Mouse (Mus musculus) stomach, embryonic 14.5 days (tissue): ENCODE results near the gene Fancc. TPM values are rescaled to one million over a fixed set of nuclear protein-coding genes. Genes with fewer than 3 reads are reported as not detected.

Source experiments
- ATAC-seq: fragments of 200-750 bp; cut with Nextera tagmentation; 2 replicates; pipeline ENCODE4 v1.8.0; 2017; ENCODE audit warnings: low read depth, moderate TSS enrichment; ENCODE audit not compliant: insufficient number of reproducible peaks, insufficient read depth, low FRiP score
- H3K27ac ChIP-seq: fragments of 300-500 bp; sonication (generic); 2 replicates; pipeline ENCODE4 v1.5.1; 2014; ENCODE audit warnings: mild to moderate bottlenecking, low read length, moderate library complexity, mixed read lengths
- H3K27me3 ChIP-seq: fragments of 300-500 bp; sonication (generic); 2 replicates; pipeline ENCODE4 v1.6.1; 2014; ENCODE audit warnings: low read length, control low read depth, mixed read lengths; ENCODE audit not compliant: control insufficient read depth, insufficient read depth
- H3K36me3 ChIP-seq: fragments of 300-500 bp; sonication (generic); 2 replicates; pipeline ENCODE4 v1.6.1; 2014; ENCODE audit warnings: mild to moderate bottlenecking, control low read depth, low read length, moderate library complexity, mixed read lengths; ENCODE audit not compliant: control insufficient read depth, insufficient read depth
- H3K4me1 ChIP-seq: fragments of 300-500 bp; sonication (generic); 2 replicates; pipeline ENCODE4 v1.6.1; 2014; ENCODE audit warnings: low read length, control low read depth, mixed read lengths; ENCODE audit not compliant: control insufficient read depth, insufficient read depth
- H3K4me2 ChIP-seq: fragments of 300-500 bp; sonication (generic); replicated peaks from 2 replicates; pipeline ENCODE4 v1.6.1; 2014; ENCODE audit warnings: low read depth, low read length, control low read depth
- H3K4me3 ChIP-seq: fragments of 300-500 bp; sonication (generic); 2 replicates; pipeline ENCODE4 v1.5.1; 2014; ENCODE audit warnings: low read depth, low read length, control low read depth
- H3K9ac ChIP-seq: fragments of 300-500 bp; sonication (generic); replicated peaks from 2 replicates; pipeline ENCODE4 v1.6.1; 2014; ENCODE audit warnings: low read depth, mild to moderate bottlenecking, control low read depth, low read length, moderate library complexity, mixed read lengths
- H3K9me3 ChIP-seq: fragments of 300-500 bp; sonication (generic); 2 replicates; pipeline ENCODE4 v1.6.1; 2016; ENCODE audit warnings: low read depth, low read length, control low read depth; ENCODE audit not compliant: control insufficient read depth
- WGBS: fragments of 180-500 bp; shearing (Covaris S2); extraction: QIAGEN DNeasy Blood & Tissue Kit; methylation state at CpG from one replicate; pipeline ENCODE4 v1.1.7; 2014; 5-methylcytosine and 5-hydroxymethylcytosine counted together
- polyA plus RNA-seq: library from polyadenylated mRNA; unstranded; fragments of >200 nt; fragmentation: Nextera tagmentation; extraction: Ambion mirVana; gene quantifications from 2 replicates; pipeline ENCODE4 v1.2.1, GENCODE M21; 2014

Gene Fancc
- polyA plus RNA-seq, 1 experiment from 2014 or later, result 24.3 TPM

DNA sequence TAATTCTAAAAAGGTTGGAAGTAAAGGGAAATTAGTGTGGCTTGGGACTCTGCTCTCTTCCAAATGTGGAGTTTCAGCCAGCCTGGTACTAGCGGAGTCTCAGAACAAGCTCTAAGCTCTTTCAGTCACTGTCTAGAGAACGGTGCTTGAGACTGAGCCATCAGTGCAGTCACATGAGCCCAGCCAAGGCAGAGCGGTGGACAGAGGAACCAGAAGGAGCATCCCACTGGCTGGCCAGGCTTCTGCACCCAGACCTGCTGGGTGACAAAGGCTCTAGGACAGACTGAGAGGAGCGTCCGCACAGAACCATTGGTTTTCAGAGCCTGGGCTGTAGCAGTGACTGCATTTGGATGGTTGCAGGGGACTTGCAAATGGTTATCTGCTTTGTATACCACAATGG is 194.7 kb downstream of the Fancc start:
- Histone ChIP-seq H3K9ac (no peak overlapping the region), H3K9me3 (no peaks in the 10 kb centered on the region), H3K27me3 (no peaks in the 10 kb centered on the region), H3K4me2 (no peak overlapping the region), H3K4me1 (no peaks in the 10 kb centered on the region), H3K4me3 (no peak overlapping the region), H3K36me3 (peaks cover 64% of the 10 kb centered on the region), H3K27ac (no peak overlapping the region)
- no peak for ATAC-seq
- WGBS, result 89% methylated on average over 5 of the region's 5 CpGs

DNA sequence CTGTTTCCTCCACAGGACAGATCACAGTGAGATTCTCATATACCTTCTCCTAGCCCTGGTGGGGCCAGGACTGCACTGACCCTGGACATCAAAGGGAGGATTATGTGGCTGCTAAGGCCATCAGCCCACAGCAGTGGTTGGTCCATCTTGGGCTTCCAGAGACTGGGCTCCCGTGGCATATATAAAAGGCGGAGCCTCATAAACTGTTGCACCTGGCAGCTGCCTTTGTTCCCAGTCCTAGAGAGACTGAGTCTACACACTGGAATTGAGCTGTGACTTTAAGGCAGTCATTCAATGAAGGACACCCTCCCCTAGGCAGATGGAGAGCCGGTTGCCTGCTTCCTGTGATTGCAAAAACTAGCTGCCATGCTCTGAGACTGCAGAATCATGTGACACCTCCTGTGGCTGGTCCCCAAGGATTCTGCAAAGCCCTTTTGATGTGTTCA is 195.3 kb downstream of the Fancc start:
- H3K36me3 ChIP-seq, result peaks cover 68% of the 10 kb centered on the region
- H3K4me3 ChIP-seq, result no peak overlapping the region
- H3K9ac ChIP-seq, result no peak overlapping the region
- no peaks in the 10 kb centered on the region for H3K4me1 ChIP-seq
- H3K27me3 ChIP-seq, result no peaks in the 10 kb centered on the region
- H3K9me3 ChIP-seq, result no peaks in the 10 kb centered on the region
- no peak overlapping the region for H3K4me2 ChIP-seq
- WGBS, result 59% methylated on average over 3 of the region's 3 CpGs
- no peak overlapping the region for H3K27ac ChIP-seq
- no peak for ATAC-seq

DNA sequence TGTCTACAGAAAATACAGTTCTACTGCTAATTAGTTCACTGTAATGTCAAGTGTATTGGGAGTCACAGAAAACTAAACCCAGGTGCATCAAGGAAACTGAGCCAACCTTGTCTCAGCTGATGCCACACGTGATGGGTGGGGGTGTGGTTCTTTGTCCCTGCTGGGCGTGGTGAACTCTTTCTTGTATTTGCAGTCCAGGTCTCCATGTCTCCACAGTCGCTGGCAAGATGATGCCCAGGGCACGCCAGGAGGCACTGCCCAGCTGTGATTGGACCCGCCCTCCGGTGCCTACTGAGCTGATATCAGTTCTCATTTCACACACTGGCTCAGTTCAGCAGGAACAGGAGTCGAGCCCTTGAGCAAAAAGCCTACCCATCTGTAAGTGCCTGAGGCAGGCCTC is 196.1 kb downstream of the Fancc start:
- WGBS, result 83% methylated on average over 7 of the region's 7 CpGs
- Histone ChIP-seq H3K4me2 (no peak overlapping the region), H3K27me3 (no peaks in the 10 kb centered on the region), H3K4me1 (no peaks in the 10 kb centered on the region), H3K27ac (no peak overlapping the region), H3K36me3 (peaks cover 71% of the 10 kb centered on the region), H3K9me3 (no peaks in the 10 kb centered on the region), H3K9ac (no peak overlapping the region), H3K4me3 (no peak overlapping the region)
- no peak for ATAC-seq

DNA sequence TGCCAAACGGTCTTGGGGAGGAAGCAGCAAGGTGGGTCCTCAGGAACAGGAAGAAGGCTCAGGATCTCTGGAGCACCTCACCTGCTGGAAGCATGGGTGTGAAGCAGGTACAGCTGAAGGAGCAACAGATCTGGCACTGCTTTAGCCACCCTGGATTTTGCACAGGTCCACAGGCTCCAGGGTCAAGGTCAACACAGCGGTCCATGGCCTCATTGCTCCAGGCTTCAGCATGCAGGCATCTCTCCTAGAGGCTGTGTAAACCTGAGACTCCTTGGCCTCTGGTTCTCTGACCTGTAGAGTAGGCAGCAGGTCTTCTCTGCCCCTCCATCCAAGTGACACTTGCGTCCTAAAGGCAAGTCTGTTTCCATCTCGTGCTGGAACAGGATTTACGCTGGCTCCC is 198.1 kb downstream of the Fancc start:
- no peak overlapping the region for H3K4me2 ChIP-seq
- H3K27ac ChIP-seq, result no peak overlapping the region
- ATAC-seq, result no peak
- H3K4me3 ChIP-seq, result no peak overlapping the region
- 89% methylated on average over 5 of the region's 5 CpGs for WGBS
- peaks cover 10% of the 10 kb centered on the region for H3K4me1 ChIP-seq
- no peak overlapping the region for H3K9ac ChIP-seq
- H3K36me3 ChIP-seq, result peaks cover 65% of the 10 kb centered on the region
- H3K9me3 ChIP-seq, result no peaks in the 10 kb centered on the region
- no peaks in the 10 kb centered on the region for H3K27me3 ChIP-seq

DNA sequence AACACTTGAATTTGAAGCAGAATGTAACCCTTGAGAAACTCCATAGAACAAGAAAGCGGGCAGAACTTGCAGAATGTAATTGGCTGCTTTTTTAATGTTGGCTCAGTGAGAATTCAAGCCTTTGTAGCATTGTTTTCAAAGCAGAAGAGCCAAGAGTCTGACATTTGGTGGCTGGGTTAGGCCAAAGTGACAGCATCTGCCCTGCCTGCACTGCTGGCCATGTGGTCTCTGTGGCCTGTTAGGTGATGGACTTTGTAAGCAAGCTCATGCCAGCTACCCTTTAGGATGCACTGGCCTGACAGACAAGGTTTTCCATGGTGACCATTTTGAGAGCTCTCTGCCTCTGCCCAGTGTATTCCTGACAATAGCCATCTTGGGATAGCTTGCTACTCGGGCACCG is 199.1 kb downstream of the Fancc start:
- ATAC-seq, result no peak
- peaks cover 57% of the 10 kb centered on the region for H3K36me3 ChIP-seq
- H3K4me3 ChIP-seq, result no peak overlapping the region
- H3K27me3 ChIP-seq, result no peaks in the 10 kb centered on the region
- peaks cover 16% of the 10 kb centered on the region for H3K4me1 ChIP-seq
- H3K27ac ChIP-seq, result no peak overlapping the region
- no peaks in the 10 kb centered on the region for H3K9me3 ChIP-seq
- H3K4me2 ChIP-seq, result no peak overlapping the region
- no peak overlapping the region for H3K9ac ChIP-seq
- 85% methylated on average over 3 of the region's 3 CpGs for WGBS

DNA sequence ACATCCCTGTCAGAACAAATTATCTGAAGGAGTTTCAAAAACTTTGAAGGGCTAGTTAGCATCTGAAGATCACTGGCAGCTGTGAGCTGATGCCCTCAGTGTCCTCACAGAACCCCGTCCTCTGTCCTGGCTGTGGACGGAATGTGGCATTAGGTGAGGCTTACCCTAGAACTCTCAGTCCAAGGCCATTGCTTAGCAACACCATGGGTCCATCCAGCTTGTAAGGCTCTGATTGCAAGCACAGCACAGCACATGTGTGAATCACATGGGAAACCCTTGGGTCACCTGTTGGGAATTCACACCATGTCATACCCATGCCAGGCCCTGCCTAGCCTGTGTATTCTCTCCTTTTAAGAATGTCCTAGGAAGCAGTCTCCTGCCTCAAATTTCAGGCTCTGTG is 200.1 kb downstream of the Fancc start:
- Histone ChIP-seq H3K9ac (no peak overlapping the region), H3K9me3 (no peaks in the 10 kb centered on the region), H3K4me3 (no peak overlapping the region), H3K27me3 (no peaks in the 10 kb centered on the region), H3K4me1 (peaks cover 20% of the 10 kb centered on the region), H3K27ac (no peak overlapping the region), H3K36me3 (peaks cover 52% of the 10 kb centered on the region), H3K4me2 (no peak overlapping the region)
- 91% methylated on average over 2 of the region's 2 CpGs for WGBS
- ATAC-seq, result no peak

DNA sequence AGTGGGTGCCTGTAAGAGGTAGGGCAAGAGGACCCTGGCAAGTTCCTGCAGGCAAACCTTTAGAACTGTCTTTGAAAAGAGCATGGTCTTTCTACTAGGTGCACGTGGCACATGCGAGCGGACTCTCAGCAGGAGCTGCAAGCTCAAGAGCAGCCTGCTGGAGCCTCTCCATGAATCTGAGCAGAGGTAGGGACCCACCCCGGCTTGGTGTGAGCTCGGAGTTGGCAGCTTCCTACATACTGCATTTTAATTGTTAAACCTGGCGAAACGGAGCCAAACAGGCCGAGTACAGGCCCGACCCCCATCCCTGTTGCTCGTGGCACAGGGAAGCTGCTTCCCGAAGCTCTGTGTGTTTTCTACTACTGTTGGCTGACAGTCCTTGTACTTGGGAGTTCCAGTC is 200.8 kb downstream of the Fancc start:
- 93% methylated on average over 11 of the region's 11 CpGs for WGBS
- Histone ChIP-seq H3K36me3 (peaks cover 48% of the 10 kb centered on the region), H3K9me3 (no peaks in the 10 kb centered on the region), H3K9ac (no peak overlapping the region), H3K4me1 (peaks cover 20% of the 10 kb centered on the region), H3K4me3 (no peak overlapping the region), H3K27ac (no peak overlapping the region), H3K4me2 (no peak overlapping the region), H3K27me3 (no peaks in the 10 kb centered on the region)
- ATAC-seq, result no peak

DNA sequence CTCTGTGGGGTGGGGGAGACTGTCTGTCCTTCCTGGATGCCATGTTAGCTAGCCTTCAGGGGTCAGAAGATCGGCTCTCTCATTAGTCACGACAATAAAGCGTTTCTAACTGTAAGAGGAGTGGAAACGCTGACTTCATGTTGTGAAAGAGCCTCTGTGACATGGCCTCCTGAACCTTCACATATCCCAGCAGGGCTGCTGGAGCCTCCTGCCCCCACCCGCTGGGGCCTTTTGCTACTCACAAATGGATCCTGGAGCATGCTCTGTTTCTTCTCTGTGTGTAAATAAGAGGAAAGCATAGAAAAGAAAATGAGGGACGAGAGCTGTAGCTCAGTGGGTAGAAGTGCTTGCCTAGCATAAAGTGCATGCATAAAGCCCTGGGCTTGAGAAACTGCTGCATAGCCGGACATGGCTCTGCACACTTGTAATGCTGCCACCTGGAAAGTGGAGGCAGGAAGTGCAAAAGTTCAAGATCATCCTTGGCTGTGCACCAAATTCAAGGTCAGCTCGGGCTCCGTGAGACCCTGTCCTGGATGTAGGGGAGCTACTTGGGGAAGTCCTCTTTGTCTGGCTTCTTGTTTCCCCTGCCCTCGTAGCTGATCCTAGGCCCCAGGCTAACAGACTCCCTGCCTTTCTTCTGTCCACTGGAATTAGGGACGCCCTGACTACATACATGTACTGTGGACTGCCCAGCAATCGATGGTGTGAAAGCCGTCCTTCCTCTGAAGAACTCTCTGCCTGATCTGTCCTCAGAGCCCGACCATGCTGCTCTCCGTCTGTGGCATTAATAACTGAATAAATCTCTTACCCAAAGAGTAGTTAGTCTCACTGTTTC is 202.5 kb downstream of the Fancc start:
- no peak overlapping the region for H3K9ac ChIP-seq
- ATAC-seq, result peak; percentile 29; the same call in 1 of the 2 replicates
- H3K27me3 ChIP-seq, result no peaks in the 10 kb centered on the region
- WGBS, result 35% methylated on average over 15 of the region's 15 CpGs
- H3K4me3 ChIP-seq, result no peak overlapping the region
- H3K4me1 ChIP-seq, result peaks cover 20% of the 10 kb centered on the region
- H3K27ac ChIP-seq, result peak overlapping the region; percentile 68
- no peaks in the 10 kb centered on the region for H3K9me3 ChIP-seq
- H3K36me3 ChIP-seq, result peaks cover 38% of the 10 kb centered on the region
- no peak overlapping the region for H3K4me2 ChIP-seq

DNA sequence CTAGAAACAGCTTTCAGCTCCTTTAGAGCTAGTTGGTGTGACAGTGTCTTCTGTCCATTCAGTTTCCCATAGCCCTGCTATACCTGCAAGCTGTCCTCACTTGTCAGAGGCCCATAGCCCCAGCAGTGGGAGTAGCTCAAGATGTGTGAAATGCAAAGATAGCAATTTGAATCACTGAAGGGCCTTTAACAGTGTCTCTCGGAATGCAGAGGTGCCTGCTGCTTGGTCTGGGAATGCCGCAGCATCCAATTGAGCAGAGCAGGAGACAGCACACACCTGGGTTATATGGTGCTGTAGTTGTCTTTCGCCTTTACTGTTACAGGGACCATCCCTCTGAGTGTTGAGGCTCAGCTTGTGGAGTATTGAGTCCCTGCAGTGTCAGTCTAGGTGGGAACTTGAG is 203.4 kb downstream of the Fancc start:
- 55% methylated on average over 3 of the region's 3 CpGs for WGBS
- no peaks in the 10 kb centered on the region for H3K27me3 ChIP-seq
- H3K4me2 ChIP-seq, result no peak overlapping the region
- no peaks in the 10 kb centered on the region for H3K9me3 ChIP-seq
- no peak overlapping the region for H3K4me3 ChIP-seq
- peaks cover 22% of the 10 kb centered on the region for H3K4me1 ChIP-seq
- peak overlapping the region; percentile 68; the same call in 1 of the 2 replicates for H3K27ac ChIP-seq
- no peak overlapping the region for H3K9ac ChIP-seq
- no peak for ATAC-seq
- H3K36me3 ChIP-seq, result peaks cover 30% of the 10 kb centered on the region
